Mouse (Mus musculus): ENCODE data around the gene Rlf. TPM values are rescaled to one million over a fixed set of nuclear protein-coding genes. Genes with fewer than 3 reads are reported as not detected.

Rlf gene
- 23.4 and 24.3 TPM in 2 replicates for polyA plus RNA-seq (2014; fragmentation: Nextera tagmentation; extraction: Ambion mirVana)

- peak within 1 kb of the TSS; percentile 87 for H3K4me3 ChIP-seq (ENCODE audit: low read depth, low read length)
- ATAC-seq (ENCODE audit: low FRiP score), result peak; percentile 97
- peaks cover 10% of the 10 kb centered on the region for H3K4me1 ChIP-seq (ENCODE audit: control insufficient read depth, insufficient read depth, low read length)
- H3K27ac ChIP-seq (ENCODE audit: low read depth, low read length), result peak within 1 kb of the TSS; percentile 82
- no peaks in the 10 kb centered on the region for H3K36me3 ChIP-seq (ENCODE audit: control insufficient read depth, insufficient read depth, low read length)
- peak; percentile 100 for DNase-seq (ENCODE audit: low spot score, missing footprints)
- WGBS, result under 1% methylated on average over 48 of the region's 48 CpGs
- no peaks in the 10 kb centered on the region for H3K9me3 ChIP-seq (ENCODE audit: control insufficient read depth, low read length)
- H3K9ac ChIP-seq (ENCODE audit: low read length), result peak within 1 kb of the TSS; percentile 85
- 0 out of 2 replicates have a peak, but pooled peaks cover 4% of the 10 kb centered on the region for H3K27me3 ChIP-seq (ENCODE audit: control insufficient read depth, insufficient read depth, low read length)
- peak within 1 kb of the TSS; percentile 67 for H3K4me2 ChIP-seq
Observed at GRCm38 (mm10) chr4:121214793-121215304, at the start of gene Rlf. Gene Rlf, minus strand, starts transcription at chr4:121215084.

GRCm38 (mm10) chr4:121241612-121242000 lies 26.7 kb upstream of the Rlf start:
- 0 out of 2 replicates have a peak, but pooled peaks have one; percentile 7 for ATAC-seq (ENCODE audit: low FRiP score)
- 94% methylated on average over 1 of the region's 1 CpGs for WGBS

GRCm38 (mm10) chr4:121240637-121241611 lies 26.0 kb upstream of the Rlf start:
- Histone ChIP-seq H3K27me3 (ENCODE audit: control insufficient read depth, insufficient read depth, low read length) (no peaks in the 10 kb centered on the region), H3K27ac (ENCODE audit: low read depth, low read length) (no peak overlapping the region), H3K9me3 (ENCODE audit: control insufficient read depth, low read length) (no peaks in the 10 kb centered on the region), H3K4me3 (ENCODE audit: low read depth, low read length) (no peak overlapping the region), H3K36me3 (ENCODE audit: control insufficient read depth, insufficient read depth, low read length) (no peaks in the 10 kb centered on the region), H3K4me1 (ENCODE audit: control insufficient read depth, insufficient read depth, low read length) (peaks cover 9% of the 10 kb centered on the region; the same call in 1 of the 2 replicates), H3K4me2 (no peak overlapping the region), H3K9ac (ENCODE audit: low read length) (no peak overlapping the region)
- WGBS, result 40% methylated on average over 14 of the region's 14 CpGs
- ATAC-seq (ENCODE audit: low FRiP score), result peak; percentile 80
- peak; percentile 93 for DNase-seq (ENCODE audit: low spot score, missing footprints)

More at GRCm38 (mm10) chr4:121241612-121242000, 26.7 kb upstream of the Rlf start:
- no peak overlapping the region for H3K4me3 ChIP-seq (ENCODE audit: low read depth, low read length)
- H3K9ac ChIP-seq (ENCODE audit: low read length), result no peak overlapping the region
- peaks cover 9% of the 10 kb centered on the region; the same call in 1 of the 2 replicates for H3K4me1 ChIP-seq (ENCODE audit: control insufficient read depth, insufficient read depth, low read length)
- DNase-seq (ENCODE audit: low spot score, missing footprints), result no peak
- no peaks in the 10 kb centered on the region for H3K9me3 ChIP-seq (ENCODE audit: control insufficient read depth, low read length)
- H3K36me3 ChIP-seq (ENCODE audit: control insufficient read depth, insufficient read depth, low read length), result no peaks in the 10 kb centered on the region
- no peaks in the 10 kb centered on the region for H3K27me3 ChIP-seq (ENCODE audit: control insufficient read depth, insufficient read depth, low read length)
- no peak overlapping the region for H3K27ac ChIP-seq (ENCODE audit: low read depth, low read length)
- no peak overlapping the region for H3K4me2 ChIP-seq

- Histone ChIP-seq H3K36me3 (ENCODE audit: control insufficient read depth, insufficient read depth, low read length) (no peaks in the 10 kb centered on the region), H3K9me3 (ENCODE audit: control insufficient read depth, low read length) (no peaks in the 10 kb centered on the region), H3K9ac (ENCODE audit: low read length) (no peak overlapping the region), H3K4me3 (ENCODE audit: low read depth, low read length) (no peak overlapping the region), H3K27ac (ENCODE audit: low read depth, low read length) (no peak overlapping the region), H3K4me1 (ENCODE audit: control insufficient read depth, insufficient read depth, low read length) (peaks cover 9% of the 10 kb centered on the region; the same call in 1 of the 2 replicates), H3K4me2 (no peak overlapping the region), H3K27me3 (ENCODE audit: control insufficient read depth, insufficient read depth, low read length) (no peaks in the 10 kb centered on the region)
- peak; percentile 80 for DNase-seq (ENCODE audit: low spot score, missing footprints)
- peak; percentile 40 for ATAC-seq (ENCODE audit: low FRiP score)
- WGBS, result 28% methylated on average over 4 of the region's 4 CpGs
Observed at GRCm38 (mm10) chr4:121239878-121240277, 25.0 kb upstream of the Rlf start.

- Histone ChIP-seq H3K4me1 (ENCODE audit: control insufficient read depth, insufficient read depth, low read length) (peaks cover 9% of the 10 kb centered on the region), H3K36me3 (ENCODE audit: control insufficient read depth, insufficient read depth, low read length) (no peaks in the 10 kb centered on the region), H3K9me3 (ENCODE audit: control insufficient read depth, low read length) (no peaks in the 10 kb centered on the region), H3K27me3 (ENCODE audit: control insufficient read depth, insufficient read depth, low read length) (no peaks in the 10 kb centered on the region), H3K4me2 (peak overlapping the region; percentile 60; the same call in 1 of the 2 replicates), H3K27ac (ENCODE audit: low read depth, low read length) (peak overlapping the region; percentile 25; the same call in 1 of the 2 replicates), H3K4me3 (ENCODE audit: low read depth, low read length) (peak overlapping the region; percentile 30; the same call in 1 of the 2 replicates), H3K9ac (ENCODE audit: low read length) (no peak overlapping the region; the same call in 1 of the 2 replicates)
- ATAC-seq (ENCODE audit: low FRiP score), result peak; percentile 84
- WGBS, result 10% methylated on average over 5 of the region's 5 CpGs
- DNase-seq (ENCODE audit: low spot score, missing footprints), result peak; percentile 95
Observed at GRCm38 (mm10) chr4:121231772-121232414, 17.0 kb upstream of the Rlf start.

GRCm38 (mm10) chr4:121230943-121231614 lies 16.2 kb upstream of the Rlf start:
- H3K27me3 ChIP-seq (ENCODE audit: control insufficient read depth, insufficient read depth, low read length), result no peaks in the 10 kb centered on the region
- peak overlapping the region; percentile 64 for H3K9ac ChIP-seq (ENCODE audit: low read length)
- H3K36me3 ChIP-seq (ENCODE audit: control insufficient read depth, insufficient read depth, low read length), result no peaks in the 10 kb centered on the region
- peak overlapping the region; percentile 30 for H3K4me3 ChIP-seq (ENCODE audit: low read depth, low read length)
- peak; percentile 94 for DNase-seq (ENCODE audit: low spot score, missing footprints)
- 2% methylated on average over 16 of the region's 16 CpGs for WGBS
- peak overlapping the region; percentile 60 for H3K4me2 ChIP-seq
- peak overlapping the region; percentile 57; the same call in 1 of the 2 replicates for H3K27ac ChIP-seq (ENCODE audit: low read depth, low read length)
- no peaks in the 10 kb centered on the region for H3K9me3 ChIP-seq (ENCODE audit: control insufficient read depth, low read length)
- peak; percentile 76 for ATAC-seq (ENCODE audit: low FRiP score)
- peaks cover 9% of the 10 kb centered on the region for H3K4me1 ChIP-seq (ENCODE audit: control insufficient read depth, insufficient read depth, low read length)

GRCm38 (mm10) chr4:121227072-121227471 lies 12.2 kb upstream of the Rlf start:
- WGBS, result 67% methylated on average over 1 of the region's 1 CpGs
- no peaks in the 10 kb centered on the region for H3K9me3 ChIP-seq (ENCODE audit: control insufficient read depth, low read length)

GRCm38 (mm10) chr4:121225177-121225576 lies 10.3 kb upstream of the Rlf start:
- ATAC-seq (ENCODE audit: low FRiP score), result no peak
- Histone ChIP-seq H3K27ac (ENCODE audit: low read depth, low read length) (no peak overlapping the region), H3K9me3 (ENCODE audit: control insufficient read depth, low read length) (no peaks in the 10 kb centered on the region), H3K4me2 (no peak overlapping the region), H3K36me3 (ENCODE audit: control insufficient read depth, insufficient read depth, low read length) (no peaks in the 10 kb centered on the region), H3K9ac (ENCODE audit: low read length) (no peak overlapping the region), H3K4me1 (ENCODE audit: control insufficient read depth, insufficient read depth, low read length) (no peaks in the 10 kb centered on the region), H3K4me3 (ENCODE audit: low read depth, low read length) (no peak overlapping the region), H3K27me3 (ENCODE audit: control insufficient read depth, insufficient read depth, low read length) (no peaks in the 10 kb centered on the region)
- WGBS, result 88% methylated on average over 4 of the region's 4 CpGs
- no peak for DNase-seq (ENCODE audit: low spot score, missing footprints)

More at GRCm38 (mm10) chr4:121227072-121227471, 12.2 kb upstream of the Rlf start:
- ATAC-seq (ENCODE audit: low FRiP score) (no peak), DNase-seq (ENCODE audit: low spot score, missing footprints) (no peak)
- Histone ChIP-seq H3K4me1 (ENCODE audit: control insufficient read depth, insufficient read depth, low read length) (peaks cover 9% of the 10 kb centered on the region), H3K4me2 (no peak overlapping the region), H3K27me3 (ENCODE audit: control insufficient read depth, insufficient read depth, low read length) (no peaks in the 10 kb centered on the region), H3K27ac (ENCODE audit: low read depth, low read length) (no peak overlapping the region), H3K4me3 (ENCODE audit: low read depth, low read length) (no peak overlapping the region), H3K9ac (ENCODE audit: low read length) (no peak overlapping the region), H3K36me3 (ENCODE audit: control insufficient read depth, insufficient read depth, low read length) (no peaks in the 10 kb centered on the region)

Measured in midbrain, embryonic 11.5 days (tissue).